Mouse (Mus musculus): ENCODE results near the gene Rasal1.

GRCm38 (mm10) chr5:120605241-120605661, 43.4 kb upstream of the Rasal1 start:
- TF ChIP-seq CTCF (IDR thresholded peaks at IDR 0.05) (no peak), POLR2A (IDR thresholded peaks at IDR 0.05; ENCODE audit: insufficient read depth, low read depth, low read length) (no peak)

All from heart, adult 2 months (tissue).